Mouse (Mus musculus) C2C12 (cell line): ENCODE measurements around the gene Arhgap31.

Experiments used
- CTCF ChIP-seq: IDR thresholded peaks from one replicate; pipeline ENCODE4 v1.5.1; 2011; ENCODE audit not compliant: control insufficient read depth, insufficient read depth, insufficient read length
- MAX ChIP-seq: IDR thresholded peaks from one replicate; pipeline ENCODE4 v1.6.1; 2011; ENCODE audit warnings: mild to moderate bottlenecking, control low read depth
- MYOD1 ChIP-seq: IDR thresholded peaks from one replicate; pipeline ENCODE4 v1.6.1; 2011; ENCODE audit warnings: low read depth; ENCODE audit not compliant: control insufficient read depth, insufficient read length
- MYOG ChIP-seq: IDR thresholded peaks from one replicate; pipeline ENCODE4 v1.6.1; 2011; ENCODE audit not compliant: control insufficient read depth, insufficient read length; ENCODE audit errors: extremely low read depth
- USF1 ChIP-seq: IDR thresholded peaks from one replicate; pipeline ENCODE4 v1.6.1; 2011; ENCODE audit warnings: low read depth, mild to moderate bottlenecking, control low read depth, moderate library complexity

DNA sequence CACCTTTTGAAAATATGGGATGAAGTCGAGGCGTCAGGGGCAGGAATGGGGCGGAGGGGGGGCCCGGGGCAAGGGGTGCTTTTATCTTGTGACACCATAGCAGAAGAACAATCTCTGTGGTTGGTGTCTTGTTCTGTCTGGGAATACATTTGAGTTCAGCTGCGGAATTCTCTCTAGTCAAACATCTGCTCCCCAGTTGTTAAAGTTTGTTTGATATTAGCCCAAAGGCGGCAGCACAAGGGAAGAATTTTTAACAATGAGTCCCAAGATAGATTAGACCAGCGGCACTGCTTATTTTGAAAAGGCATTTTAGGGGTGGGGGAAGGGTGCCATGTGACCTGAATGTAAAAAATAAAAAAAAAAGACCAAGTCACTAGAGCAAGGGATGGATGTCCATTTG is 30.0 kb downstream of the Arhgap31 start:
- TF ChIP-seq CTCF (no peak), MYOG (no peak), MYOD1 (no peak), MAX (no peak), USF1 (no peak)
